Mouse (Mus musculus) CH12.LX (cell line): ENCODE results near the gene Haus4. TPM values are rescaled to one million over a fixed set of nuclear protein-coding genes. Genes with fewer than 3 reads are reported as not detected.

ENCODE experiments used
- DNase-seq: peaks from one replicate; pipeline ENCODE4 v3.0.0-alpha.2; 2013; ENCODE audit errors: extremely low read depth
- H3K27ac ChIP-seq: 2 replicates; pipeline ENCODE4 v1.5.1; 2012; ENCODE audit warnings: low read depth, mild to moderate bottlenecking, control low read depth, moderate library complexity; ENCODE audit not compliant: insufficient read depth
- H3K27me3 ChIP-seq: replicated peaks from 2 replicates; pipeline ENCODE3; 2012; ENCODE audit warnings: inconsistent platforms
- H3K36me3 ChIP-seq, 2 experiments: replicated peaks in 1 of 2; 2 replicates each; pipeline versions ENCODE3 to v1.6.1; 2012; ENCODE audit warnings: inconsistent platforms in 1 of 2, low read length in 1 of 2, mild to moderate bottlenecking in 1 of 2, mixed read lengths in 1 of 2, moderate library complexity in 1 of 2; ENCODE audit not compliant: control insufficient read depth in 1 of 2, insufficient read depth in 1 of 2
- H3K4me1 ChIP-seq, 2 experiments: 2 replicates each; pipeline ENCODE4 v1.6.1; 2012; ENCODE audit warnings: inconsistent platforms in 1 of 2, moderate library complexity in 1 of 2; ENCODE audit not compliant: insufficient read depth in 2 of 2, control insufficient read depth in 1 of 2
- H3K4me2 ChIP-seq: 2 replicates; pipeline ENCODE4 v1.6.1; 2012; ENCODE audit warnings: low read depth, mild to moderate bottlenecking, control low read depth; ENCODE audit not compliant: poor library complexity, insufficient read depth, severe bottlenecking
- H3K4me3 ChIP-seq, 3 experiments: fragments of 150-350 bp in 1 of 3; sonication (generic) in 1 of 3; replicated peaks in 1 of 3; 2 replicates each; pipeline versions ENCODE3 to v1.5.1; 2011 to 2012; ENCODE audit warnings: low read depth in 2 of 3, low read length in 2 of 3, mild to moderate bottlenecking in 2 of 3, moderate library complexity in 2 of 3, control low read depth in 1 of 3, improper control_type of control experiment in 1 of 3, inconsistent platforms in 1 of 3, mixed read lengths in 1 of 3; ENCODE audit not compliant: poor library complexity in 1 of 3
- H3K79me2 ChIP-seq: replicated peaks from 2 replicates; pipeline ENCODE4 v1.6.1; 2012; ENCODE audit warnings: mild to moderate bottlenecking, moderate library complexity; ENCODE audit not compliant: control insufficient read depth, poor library complexity, insufficient read depth, severe bottlenecking; ENCODE audit errors: extremely low read depth
- H3K9ac ChIP-seq: 2 replicates; pipeline ENCODE4 v1.6.1; 2012; ENCODE audit warnings: low read depth, mild to moderate bottlenecking, control low read depth, moderate library complexity; ENCODE audit not compliant: insufficient read depth
- H3K9me3 ChIP-seq: replicated peaks from 2 replicates; pipeline ENCODE3; 2012; ENCODE audit warnings: low read length, inconsistent platforms, mixed read lengths
- CHD1 ChIP-seq: IDR thresholded peaks from 2 replicates; pipeline ENCODE4 v1.6.1; 2012; ENCODE audit warnings: low read depth, low read length, improper control_type of control experiment, inconsistent platforms
- CHD2 ChIP-seq: IDR thresholded peaks from 2 replicates; pipeline ENCODE4 v1.6.1; 2011; ENCODE audit warnings: low read length, improper control_type of control experiment
- CTCF ChIP-seq, 2 experiments: IDR thresholded peaks in 1 of 2; conservative IDR thresholded peaks in 1 of 2; 2 replicates each; pipeline ENCODE4 v1.5.1; 2011 to 2012; ENCODE audit warnings: low read depth in 2 of 2, low read length in 2 of 2, improper control_type of control experiment in 1 of 2, inconsistent platforms in 1 of 2, mild to moderate bottlenecking in 1 of 2, moderate library complexity in 1 of 2
- E2F4 ChIP-seq: IDR thresholded peaks from 2 replicates; pipeline ENCODE4 v1.6.1; 2011; ENCODE audit warnings: low read depth, low read length, improper control_type of control experiment; ENCODE audit not compliant: insufficient replicate concordance
- ELF1 ChIP-seq: IDR thresholded peaks from 2 replicates; pipeline ENCODE4 v1.6.1; 2014; ENCODE audit warnings: low read depth, mild to moderate bottlenecking, inconsistent platforms, low read length, improper control_type of control experiment
- EP300 ChIP-seq: IDR thresholded peaks from 2 replicates; pipeline ENCODE4 v1.6.1; 2011; ENCODE audit warnings: low read length, improper control_type of control experiment
- ETS1 ChIP-seq: conservative IDR thresholded peaks from 2 replicates; pipeline ENCODE4 v1.6.1; 2012; ENCODE audit warnings: low read depth, mild to moderate bottlenecking, inconsistent platforms, low read length, improper control_type of control experiment, moderate library complexity
- HCFC1 ChIP-seq: IDR thresholded peaks from 2 replicates; pipeline ENCODE4 v1.6.1; 2012; ENCODE audit warnings: low read depth, mild to moderate bottlenecking, inconsistent platforms, low read length, improper control_type of control experiment
- JUND ChIP-seq: conservative IDR thresholded peaks from 2 replicates; pipeline ENCODE4 v1.6.1; 2011; ENCODE audit warnings: low read depth, low read length, improper control_type of control experiment
- MXI1 ChIP-seq: IDR thresholded peaks from 2 replicates; pipeline ENCODE4 v1.6.1; 2011; ENCODE audit warnings: mild to moderate bottlenecking, low read depth, low read length, improper control_type of control experiment
- MYC ChIP-seq: IDR thresholded peaks from 2 replicates; pipeline ENCODE4 v1.6.1; 2011; ENCODE audit warnings: low read depth, mild to moderate bottlenecking, improper control_type of control experiment, low read length
- NELFE ChIP-seq: IDR thresholded peaks from 2 replicates; pipeline ENCODE4 v1.6.1; 2011; ENCODE audit warnings: low read depth, low read length, improper control_type of control experiment
- PAX5 ChIP-seq: IDR thresholded peaks from 2 replicates; pipeline ENCODE4 v1.6.1; 2012; ENCODE audit warnings: low read length, inconsistent platforms, mixed read lengths
- RAD21 ChIP-seq: IDR thresholded peaks from 2 replicates; pipeline ENCODE4 v1.6.1; 2011; ENCODE audit warnings: low read depth, mild to moderate bottlenecking, low read length, improper control_type of control experiment, moderate library complexity
- SMC3 ChIP-seq: IDR thresholded peaks from 2 replicates; pipeline ENCODE4 v1.6.1; 2011; ENCODE audit warnings: low read depth, low read length, improper control_type of control experiment
- TCF12 ChIP-seq: IDR thresholded peaks from 2 replicates; pipeline ENCODE4 v1.6.1; 2014; ENCODE audit warnings: low read depth, mild to moderate bottlenecking, inconsistent platforms, low read length, improper control_type of control experiment
- UBTF ChIP-seq: IDR thresholded peaks from 2 replicates; pipeline ENCODE4 v1.6.1; 2012; ENCODE audit warnings: low read depth, mild to moderate bottlenecking, inconsistent platforms, low read length, improper control_type of control experiment, moderate library complexity
- ZKSCAN1 ChIP-seq: IDR thresholded peaks from 2 replicates; pipeline ENCODE4 v1.6.1; 2012; ENCODE audit warnings: low read depth, inconsistent platforms, low read length, improper control_type of control experiment, borderline replicate concordance
- ZNF384 ChIP-seq: IDR thresholded peaks from 2 replicates; pipeline ENCODE4 v1.6.1; 2012; ENCODE audit warnings: low read depth, low read length, improper control_type of control experiment, inconsistent platforms
- dilution Hi-C: fragments of 300-500 bp; cut with MboI; formaldehyde crosslinking; loops from 2 replicates; pipeline ENCODE4 v1.14.3; 2020; ENCODE audit warnings: low sequenced_read_pairs; ENCODE audit not compliant: extremely low pct_unique_long_range_greater_than_20kb, extremely low pct_ligation_motif_present
- in situ Hi-C: fragments of 300-500 bp; cut with MboI; formaldehyde crosslinking; loops from 3 replicates; pipeline ENCODE4 v1.14.3; 2019; ENCODE audit warnings: low sequenced_read_pairs, low pct_ligation_motif_present, low pct_unique_long_range_greater_than_20kb, mixed read lengths
- polyA plus RNA-seq: library from polyadenylated mRNA; unstranded; fragments of >175 nt; gene quantifications from 2 replicates; pipeline ENCODE4 v1.2.1, GENCODE M21; 2012; ENCODE audit warnings: low read depth; ENCODE audit not compliant: insufficient read length
- total RNA-seq, 2 experiments: library from RNA; depleted of rRNA; stranded (reverse); fragments of 300-350 nt in 1 of 2; fragments of >200 nt in 1 of 2; gene quantifications; 2 replicates each; pipeline ENCODE4 v1.2.3; 2012 to 2014

The Haus4 gene
- total and polyA plus RNA-seq, 3 experiments = 65.5 to 116 (median 94.3) TPM

- H3K4me3 ChIP-seq = no peak overlapping the region
- no peaks in the 10 kb centered on the region for H3K79me2 ChIP-seq
- H3K27ac ChIP-seq = no peak overlapping the region
- peaks cover 3 to 13% of the 10 kb centered on the region in 2 experiments for H3K36me3 ChIP-seq
- dilution Hi-C loops = no loop called here
- in situ Hi-C loops = loop anchor here (10.0 kb wide), 1 partner anchor 55 kb away; no protein-coding TSS in a partner anchor
- peaks cover 26% of the 10 kb centered on the region for H3K9me3 ChIP-seq
- TF ChIP-seq ZNF384 = no peak
- no peak for TF ChIP-seq ZKSCAN1
- TF ChIP-seq ETS1 = no peak
- TF ChIP-seq PAX5 = no peak
- no peak overlapping the region; the same call in 1 of the 2 replicates for H3K4me2 ChIP-seq
- H3K4me1 ChIP-seq = peaks cover 0 to 17% of the 10 kb centered on the region in 2 experiments; a peak in 1 of 4 replicates
- H3K9ac ChIP-seq = no peak overlapping the region
- no peak for DNase-seq
- no peaks in the 10 kb centered on the region for H3K27me3 ChIP-seq
These were observed 25.2 kb upstream of the Haus4 start for GRCm38 (mm10) chr14:54579638-54580037.

- H3K27me3 ChIP-seq = no peaks in the 10 kb centered on the region
- dilution Hi-C loops = no loop called here
These were observed 23.6 kb upstream of the Haus4 start for GRCm38 (mm10) chr14:54578063-54578462.

More at GRCm38 (mm10) chr14:54578063-54578462, 23.6 kb upstream of the Haus4 start:
- Histone ChIP-seq H3K9ac (no peak overlapping the region), H3K4me3 (no peak overlapping the region), H3K4me1 (peaks cover 0 to 17% of the 10 kb centered on the region in 2 experiments; a peak in 1 of 4 replicates), H3K9me3 (peaks cover 26% of the 10 kb centered on the region), H3K27ac (no peak overlapping the region), H3K79me2 (no peaks in the 10 kb centered on the region), H3K36me3 (peaks cover 0 to 4% of the 10 kb centered on the region in 2 experiments), H3K4me2 (no peak overlapping the region)
- peak; percentile 3 for TF ChIP-seq RAD21
- no peak for TF ChIP-seq PAX5
- no peak for TF ChIP-seq HCFC1
- no peak for TF ChIP-seq UBTF
- TF ChIP-seq CHD2 = no peak
- TF ChIP-seq CHD1 = no peak
- no peak for TF ChIP-seq E2F4
- TF ChIP-seq ZNF384 = no peak
- no peak for TF ChIP-seq JUND
- TF ChIP-seq MXI1 = no peak
- no peak for TF ChIP-seq EP300
- TF ChIP-seq SMC3 = peak; percentile 47
- TF ChIP-seq CTCF (conservative IDR thresholded peaks at IDR 0.05 in 1 of 2, IDR thresholded peaks at IDR 0.05 in 1 of 2; ENCODE audit: low read depth in 2 of 2, low read length in 2 of 2) = peak; percentile 17 to 52; a peak in 2 of 4 replicates
- no peak for TF ChIP-seq ELF1
- no peak for TF ChIP-seq TCF12
- TF ChIP-seq MYC = no peak
- no peak for TF ChIP-seq ETS1
- no peak for TF ChIP-seq NELFE
- no peak for DNase-seq
- in situ Hi-C loops = loop anchor here (10.0 kb wide), 1 partner anchor 57 kb away; no protein-coding TSS in a partner anchor
